Mouse (Mus musculus): ENCODE data around the gene Nap1l3. TPM values are rescaled to one million over a fixed set of nuclear protein-coding genes. Genes with fewer than 3 reads are reported as not detected.

The Nap1l3 gene
- polyA plus RNA-seq (2012; rRNA removed), result 0.43 and 1.4 TPM in 2 replicates

DNA sequence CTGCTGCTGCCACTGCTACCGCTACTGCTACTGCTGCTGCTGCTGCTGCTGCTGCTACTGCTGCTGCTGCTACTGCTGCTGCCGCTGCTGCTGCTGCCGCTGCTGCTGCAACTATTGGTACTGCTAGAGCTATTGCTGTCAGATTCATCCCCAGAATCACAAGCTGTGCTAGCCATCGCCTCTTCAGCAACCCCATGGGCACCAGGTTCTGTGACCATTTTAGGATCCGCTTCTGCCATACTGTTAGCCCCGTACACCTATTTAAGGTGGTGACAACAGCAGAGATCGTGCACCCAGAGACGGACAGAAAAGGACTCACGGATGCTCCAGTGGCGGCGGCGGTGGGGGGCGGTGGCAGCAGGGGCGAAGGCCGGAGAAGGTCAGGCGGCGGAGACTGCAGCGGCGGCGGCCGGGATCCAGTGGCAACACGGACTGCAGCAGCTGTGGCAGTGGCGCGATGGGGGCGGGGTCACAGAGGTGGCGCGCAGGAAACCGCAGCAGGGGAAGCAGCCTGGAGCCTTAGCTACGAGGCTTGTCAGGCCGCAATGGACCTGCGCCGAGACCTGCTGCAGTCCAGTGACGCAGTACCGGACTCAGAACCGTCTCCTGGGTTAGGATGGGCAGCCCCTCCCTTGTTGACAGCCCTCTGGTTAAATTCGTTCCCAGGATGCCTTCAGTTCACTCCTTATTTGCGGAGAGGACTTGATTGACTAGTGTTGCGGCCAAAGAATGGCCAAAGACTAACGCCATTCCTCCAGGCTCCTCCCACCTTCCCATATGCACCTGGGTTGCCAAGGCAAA is at the start of gene Nap1l3:
Nap1l3 (minus strand) TSS at position 621 of the 801 bp plus-strand sequence.

